Mouse (Mus musculus): ENCODE results near the gene 4933402D24Rik. TPM values are rescaled to one million over a fixed set of nuclear protein-coding genes. Genes with fewer than 3 reads are reported as not detected.

Gene 4933402D24Rik
- polyA plus RNA-seq (2016; fragmentation: Nextera tagmentation; extraction: Ambion mirVana), result 0.12 and 0.13 TPM in 2 replicates

DNA sequence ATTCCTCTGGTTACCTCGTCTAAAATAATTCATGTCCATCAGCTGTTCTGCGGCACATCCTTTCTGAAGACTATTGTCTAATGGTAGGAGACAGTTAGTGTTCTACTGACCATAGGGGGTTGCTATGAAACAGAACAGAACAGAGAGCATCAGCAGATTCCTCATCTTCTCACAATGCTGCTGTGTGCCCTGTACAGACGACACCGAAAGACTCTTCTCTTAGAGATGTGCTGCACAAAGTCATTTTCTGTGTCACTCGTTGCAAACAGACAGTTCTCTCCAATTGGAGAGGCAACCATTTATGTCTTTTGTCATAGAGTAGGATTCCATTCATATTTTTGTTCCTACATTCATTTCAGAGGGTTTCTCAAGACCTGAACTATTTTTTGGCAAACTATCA is at the start of gene 4933402D24Rik:
Gene 4933402D24Rik, minus strand, starts transcription at position 101 of the 400 bp plus-strand sequence.
- no peak for ATAC-seq (ENCODE audit: insufficient number of reproducible peaks, insufficient read depth, low FRiP score, low TSS enrichment)
- no peak within 1 kb of the TSS for H3K4me3 ChIP-seq
- WGBS, result 70% methylated on average over 5 of the region's 5 CpGs
- peaks cover 8% of the 10 kb centered on the region for H3K4me1 ChIP-seq
- peak within 1 kb of the TSS; percentile 79 for H3K27ac ChIP-seq
- peak within 1 kb of the TSS; percentile 24; the same call in 1 of the 2 replicates for H3K4me2 ChIP-seq (replicated peaks)
- no peak within 1 kb of the TSS for H3K9ac ChIP-seq
- no peaks in the 10 kb centered on the region for H3K27me3 ChIP-seq
- no peaks in the 10 kb centered on the region for H3K9me3 ChIP-seq
- no peaks in the 10 kb centered on the region for H3K36me3 ChIP-seq

- no peaks in the 10 kb centered on the region for H3K9me3 ChIP-seq
- no peak overlapping the region for H3K9ac ChIP-seq
- no peak overlapping the region for H3K27ac ChIP-seq
- no peaks in the 10 kb centered on the region for H3K36me3 ChIP-seq
- no peaks in the 10 kb centered on the region for H3K27me3 ChIP-seq
- whole genome bisulfite sequencing, result 59% methylated on average over 3 of the region's 3 CpGs
- ATAC-seq (ENCODE audit: insufficient number of reproducible peaks, insufficient read depth, low FRiP score, low TSS enrichment), result no peak
- no peak overlapping the region for H3K4me3 ChIP-seq
- no peak overlapping the region for H3K4me2 ChIP-seq (replicated peaks)
- H3K4me1 ChIP-seq, result no peaks in the 10 kb centered on the region
Observed at GRCm38 (mm10) chr1:63808584-63808983, 39.5 kb upstream of the 4933402D24Rik start.

DNA sequence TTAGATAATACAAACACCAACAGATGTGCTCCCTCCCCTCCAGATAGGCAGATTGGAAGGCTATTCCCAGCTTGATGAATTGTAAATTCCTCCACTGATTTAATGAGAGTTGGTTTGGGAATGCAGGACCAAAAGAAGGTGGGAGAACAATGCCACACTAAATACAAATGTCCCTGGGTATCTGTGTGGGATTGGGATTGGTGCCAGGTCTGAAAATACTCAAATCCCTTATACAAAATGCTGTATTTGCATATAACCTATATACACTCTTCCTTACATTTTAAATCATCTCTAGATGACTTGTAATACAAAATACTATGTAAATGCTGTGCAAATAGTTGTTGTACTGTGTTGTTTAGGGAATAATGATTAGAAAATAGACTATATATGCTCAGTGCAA is 36.0 kb upstream of the 4933402D24Rik start:
- no peak overlapping the region for H3K4me2 ChIP-seq (replicated peaks)
- H3K27me3 ChIP-seq, result no peaks in the 10 kb centered on the region
- no peaks in the 10 kb centered on the region for H3K36me3 ChIP-seq
- H3K9me3 ChIP-seq, result no peaks in the 10 kb centered on the region
- ATAC-seq (ENCODE audit: insufficient number of reproducible peaks, insufficient read depth, low FRiP score, low TSS enrichment), result no peak
- H3K4me1 ChIP-seq, result no peaks in the 10 kb centered on the region
- no peak overlapping the region for H3K9ac ChIP-seq
- no peak overlapping the region for H3K4me3 ChIP-seq
- no peak overlapping the region for H3K27ac ChIP-seq

GRCm38 (mm10) chr1:63794326-63794725 is 25.3 kb upstream of the 4933402D24Rik start:
- H3K27ac ChIP-seq, result no peak overlapping the region
- no peaks in the 10 kb centered on the region for H3K36me3 ChIP-seq
- H3K9ac ChIP-seq, result no peak overlapping the region
- no peak overlapping the region for H3K4me2 ChIP-seq (replicated peaks)
- H3K4me3 ChIP-seq, result no peak overlapping the region
- H3K27me3 ChIP-seq, result no peaks in the 10 kb centered on the region
- ATAC-seq (ENCODE audit: insufficient number of reproducible peaks, insufficient read depth, low FRiP score, low TSS enrichment), result no peak
- no peaks in the 10 kb centered on the region for H3K4me1 ChIP-seq
- no peaks in the 10 kb centered on the region for H3K9me3 ChIP-seq

DNA sequence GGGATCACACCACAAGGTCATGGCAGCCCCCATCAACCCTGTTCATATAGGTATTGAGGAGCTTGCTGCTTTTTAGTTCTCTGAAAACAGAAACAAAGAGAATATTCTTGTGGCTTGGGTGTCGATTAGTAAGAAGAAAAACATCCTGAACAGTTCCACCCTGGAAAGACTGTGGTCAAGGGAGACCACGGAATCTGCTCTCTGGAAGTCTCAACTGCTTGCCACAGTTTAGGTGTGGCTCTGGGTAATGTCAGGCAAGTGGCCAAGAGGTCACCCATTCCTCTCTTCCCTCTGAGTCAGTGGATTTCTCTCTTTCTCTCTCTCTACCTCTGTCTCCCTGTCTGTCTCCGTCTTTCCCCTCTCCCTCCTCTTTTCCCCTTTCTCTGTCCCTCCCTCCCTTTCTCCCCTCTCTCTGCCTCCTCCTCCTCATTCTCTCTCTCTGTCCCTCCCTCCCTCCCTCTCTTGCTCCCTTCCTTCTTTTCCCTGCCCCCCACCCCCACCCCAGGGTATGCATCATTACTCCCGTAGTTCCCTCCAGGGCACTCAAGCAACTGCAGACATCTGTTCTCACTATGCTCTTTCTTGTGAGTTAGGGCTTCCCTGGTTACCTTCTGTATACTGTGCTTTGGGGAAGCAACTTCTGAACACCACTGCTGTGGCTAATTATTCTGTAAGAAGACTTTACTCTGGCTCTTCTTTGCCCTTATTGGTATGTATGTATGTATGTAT is 8.0 kb upstream of the 4933402D24Rik start:
- ATAC-seq (ENCODE audit: insufficient number of reproducible peaks, insufficient read depth, low FRiP score, low TSS enrichment), result no peak
- no peak overlapping the region for H3K27ac ChIP-seq
- H3K4me2 ChIP-seq (replicated peaks), result no peak overlapping the region
- H3K36me3 ChIP-seq, result no peaks in the 10 kb centered on the region
- H3K9me3 ChIP-seq, result no peaks in the 10 kb centered on the region
- H3K4me1 ChIP-seq, result peaks cover 6% of the 10 kb centered on the region; the same call in 1 of the 2 replicates
- H3K9ac ChIP-seq, result no peak overlapping the region
- no peak overlapping the region for H3K4me3 ChIP-seq
- 26% methylated on average over 4 of the region's 4 CpGs for WGBS
- H3K27me3 ChIP-seq, result no peaks in the 10 kb centered on the region

- Histone ChIP-seq H3K9ac (no peak overlapping the region), H3K4me1 (peaks cover 6% of the 10 kb centered on the region; the same call in 1 of the 2 replicates), H3K36me3 (no peaks in the 10 kb centered on the region), H3K27ac (no peak overlapping the region), H3K9me3 (no peaks in the 10 kb centered on the region), H3K27me3 (no peaks in the 10 kb centered on the region), H3K4me3 (no peak overlapping the region), H3K4me2 (replicated peaks) (no peak overlapping the region)
- ATAC-seq (ENCODE audit: insufficient number of reproducible peaks, insufficient read depth, low FRiP score, low TSS enrichment), result no peak
- 56% methylated on average over 1 of the region's 1 CpGs for WGBS
Observed at GRCm38 (mm10) chr1:63776396-63776795, 7.3 kb upstream of the 4933402D24Rik start.

DNA sequence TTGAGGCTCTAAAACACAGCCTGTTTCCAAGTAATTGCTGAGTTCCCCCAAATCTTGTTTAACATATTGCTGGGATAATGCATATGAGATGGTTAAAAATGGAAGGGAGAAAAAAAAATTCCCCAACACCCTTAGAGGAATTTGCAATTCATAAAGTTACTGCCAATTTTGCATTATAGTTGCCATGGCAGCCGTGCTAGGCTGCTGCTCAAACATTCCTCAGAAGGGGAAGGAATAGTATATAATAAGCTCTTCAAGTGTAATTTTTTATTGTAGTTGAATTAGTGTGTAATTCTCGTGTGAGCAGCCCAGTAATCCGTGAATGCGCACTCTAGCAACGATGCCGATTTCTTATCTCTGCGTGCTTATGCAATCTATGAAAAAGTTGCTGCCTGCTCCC is 1.2 kb upstream of the 4933402D24Rik start:
- Histone ChIP-seq H3K9me3 (no peaks in the 10 kb centered on the region), H3K4me2 (replicated peaks) (no peak overlapping the region), H3K9ac (no peak overlapping the region), H3K27ac (no peak overlapping the region), H3K36me3 (no peaks in the 10 kb centered on the region), H3K4me3 (no peak overlapping the region), H3K4me1 (peaks cover 8% of the 10 kb centered on the region), H3K27me3 (no peaks in the 10 kb centered on the region)
- ATAC-seq (ENCODE audit: insufficient number of reproducible peaks, insufficient read depth, low FRiP score, low TSS enrichment), result no peak
- WGBS, result 88% methylated on average over 7 of the region's 7 CpGs

- ATAC-seq (ENCODE audit: insufficient number of reproducible peaks, insufficient read depth, low FRiP score, low TSS enrichment), result peak; percentile 82; the same call in 1 of the 2 replicates
- Histone ChIP-seq H3K9me3 (no peaks in the 10 kb centered on the region), H3K27ac (peak overlapping the region; percentile 79), H3K9ac (no peak overlapping the region), H3K4me3 (no peak overlapping the region), H3K36me3 (no peaks in the 10 kb centered on the region), H3K4me2 (replicated peaks) (peak overlapping the region; percentile 24; the same call in 1 of the 2 replicates), H3K4me1 (peaks cover 17% of the 10 kb centered on the region), H3K27me3 (no peaks in the 10 kb centered on the region)
- WGBS, result 25% methylated on average over 8 of the region's 8 CpGs
Observed at GRCm38 (mm10) chr1:63768112-63768511, 955 bp downstream of the 4933402D24Rik start.

DNA sequence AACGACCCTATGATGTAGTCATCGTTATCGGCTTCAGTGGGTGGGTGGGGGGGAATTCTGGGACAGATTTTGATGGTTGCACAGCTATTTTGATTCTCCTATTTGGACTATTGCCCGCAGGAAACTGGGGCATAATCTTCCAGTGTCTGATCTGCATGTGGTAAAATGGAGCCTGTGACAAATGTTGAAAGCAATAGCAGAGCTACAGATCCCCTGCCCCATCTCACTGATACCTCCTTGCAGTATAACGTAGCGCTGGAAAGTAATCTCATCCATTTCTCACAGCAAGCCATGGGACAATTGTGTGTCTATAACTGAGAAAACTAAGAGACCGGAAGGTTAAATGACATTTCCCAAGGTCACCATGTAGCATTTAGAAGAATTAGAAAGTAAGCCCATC is 4.7 kb downstream of the 4933402D24Rik start:
- H3K27me3 ChIP-seq, result no peaks in the 10 kb centered on the region
- H3K9ac ChIP-seq, result no peak overlapping the region
- H3K4me2 ChIP-seq (replicated peaks), result no peak overlapping the region
- H3K4me1 ChIP-seq, result peaks cover 17% of the 10 kb centered on the region
- H3K4me3 ChIP-seq, result no peak overlapping the region
- H3K36me3 ChIP-seq, result no peaks in the 10 kb centered on the region
- no peak for ATAC-seq (ENCODE audit: insufficient number of reproducible peaks, insufficient read depth, low FRiP score, low TSS enrichment)
- 86% methylated on average over 7 of the region's 7 CpGs for WGBS
- H3K9me3 ChIP-seq, result no peaks in the 10 kb centered on the region
- H3K27ac ChIP-seq, result no peak overlapping the region

DNA sequence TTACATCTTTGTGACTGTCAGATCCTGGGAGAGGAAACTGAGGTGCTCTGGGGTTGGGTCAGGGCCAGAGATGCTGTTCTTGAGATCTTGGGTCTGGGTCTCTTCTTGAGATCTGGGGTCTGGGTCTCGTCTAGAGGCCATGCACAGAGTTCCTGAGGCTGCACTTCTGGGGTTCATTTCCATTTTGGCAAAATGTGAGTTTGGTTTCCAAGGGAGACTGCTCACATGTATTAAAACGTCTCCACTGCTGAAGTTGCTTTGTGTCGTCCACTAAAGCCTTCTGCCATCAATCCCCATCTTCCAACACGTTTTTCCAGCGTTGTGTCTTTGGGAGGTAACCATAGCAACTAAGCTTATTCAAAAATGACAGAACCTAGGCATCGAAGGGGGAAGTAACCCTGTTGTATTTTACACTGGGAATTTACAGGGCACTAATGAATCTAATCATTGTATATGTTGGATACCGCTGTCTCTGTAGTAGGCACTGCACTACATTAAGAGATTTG is 5.1 kb downstream of the 4933402D24Rik start:
- no peak overlapping the region for H3K9ac ChIP-seq
- ATAC-seq (ENCODE audit: insufficient number of reproducible peaks, insufficient read depth, low FRiP score, low TSS enrichment), result no peak
- H3K36me3 ChIP-seq, result no peaks in the 10 kb centered on the region
- H3K27me3 ChIP-seq, result no peaks in the 10 kb centered on the region
- H3K27ac ChIP-seq, result 0 out of 2 replicates have a peak overlapping the region, but pooled peaks have one; percentile 46
- 56% methylated on average over 7 of the region's 7 CpGs for WGBS
- H3K4me2 ChIP-seq (replicated peaks), result no peak overlapping the region
- no peaks in the 10 kb centered on the region for H3K9me3 ChIP-seq
- no peak overlapping the region for H3K4me3 ChIP-seq
- peaks cover 17% of the 10 kb centered on the region for H3K4me1 ChIP-seq

DNA sequence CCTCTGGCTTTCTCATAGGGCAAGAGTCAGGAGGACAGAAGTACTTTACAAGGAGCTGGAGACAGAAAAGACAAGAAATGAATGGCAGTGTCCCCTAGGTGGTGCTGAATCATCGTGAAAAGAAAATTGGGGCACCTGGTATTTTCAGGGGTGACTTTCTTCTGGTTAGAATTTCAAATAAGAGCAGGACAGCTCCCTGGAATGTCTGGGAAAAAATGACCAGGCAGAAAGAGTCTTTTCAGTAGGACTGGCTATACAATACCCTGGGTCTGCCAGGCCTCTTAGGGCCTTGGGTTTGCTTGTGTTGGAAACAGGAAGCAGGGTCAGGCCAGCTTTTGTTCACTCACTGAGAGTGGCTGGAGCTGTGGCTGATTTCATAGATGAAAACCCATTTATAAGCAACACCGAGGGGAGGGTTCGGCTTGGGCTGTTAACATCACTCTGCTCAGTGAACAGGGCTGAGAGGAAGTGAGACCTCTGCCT is 5.8 kb downstream of the 4933402D24Rik start:
- peaks cover 11% of the 10 kb centered on the region for H3K4me1 ChIP-seq
- H3K27ac ChIP-seq, result peak overlapping the region; percentile 46; the same call in 1 of the 2 replicates
- H3K9ac ChIP-seq, result no peak overlapping the region
- no peak for ATAC-seq (ENCODE audit: insufficient number of reproducible peaks, insufficient read depth, low FRiP score, low TSS enrichment)
- no peaks in the 10 kb centered on the region for H3K27me3 ChIP-seq
- no peak overlapping the region for H3K4me2 ChIP-seq (replicated peaks)
- no peaks in the 10 kb centered on the region for H3K9me3 ChIP-seq
- H3K36me3 ChIP-seq, result no peaks in the 10 kb centered on the region
- H3K4me3 ChIP-seq, result no peak overlapping the region
- 8% methylated on average over 3 of the region's 3 CpGs for WGBS

DNA sequence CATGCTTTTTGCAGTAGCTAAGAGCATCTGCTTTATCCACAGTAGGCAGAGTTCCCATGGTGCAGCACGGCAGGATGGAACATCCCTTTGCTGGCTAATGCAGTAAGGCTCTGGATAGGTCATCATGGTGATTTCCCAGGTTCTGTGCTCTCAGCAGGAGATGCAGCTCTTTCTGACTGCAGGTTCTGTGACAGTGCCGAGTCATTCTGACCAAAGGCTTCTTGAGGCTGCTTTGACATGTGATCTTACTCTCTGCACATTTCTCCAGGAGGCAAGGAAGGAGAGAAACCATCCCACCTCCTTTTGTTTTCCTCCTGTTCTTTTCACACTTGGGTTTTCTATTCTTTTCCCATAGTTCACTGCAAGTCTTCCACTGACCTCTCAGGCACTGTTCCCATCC is 13.1 kb downstream of the 4933402D24Rik start:
- Histone ChIP-seq H3K36me3 (0 out of 2 replicates have a peak, but pooled peaks cover 5% of the 10 kb centered on the region), H3K27ac (no peak overlapping the region), H3K9me3 (no peaks in the 10 kb centered on the region), H3K4me3 (no peak overlapping the region), H3K9ac (no peak overlapping the region), H3K27me3 (no peaks in the 10 kb centered on the region), H3K4me2 (replicated peaks) (no peak overlapping the region), H3K4me1 (no peaks in the 10 kb centered on the region)
- 51% methylated on average over 2 of the region's 2 CpGs for WGBS
- ATAC-seq (ENCODE audit: insufficient number of reproducible peaks, insufficient read depth, low FRiP score, low TSS enrichment), result no peak
